Mouse (Mus musculus): ENCODE measurements around the gene Cdc37. TPM values are rescaled to one million over a fixed set of nuclear protein-coding genes. Genes with fewer than 3 reads are reported as not detected.
A peak's percentile ranks its signal among the peaks of the same experiment; 100 is the strongest.

Cdc37 gene
- total RNA-seq, 2 experiments from 2014 or later: 153 to 154 TPM

DNA sequence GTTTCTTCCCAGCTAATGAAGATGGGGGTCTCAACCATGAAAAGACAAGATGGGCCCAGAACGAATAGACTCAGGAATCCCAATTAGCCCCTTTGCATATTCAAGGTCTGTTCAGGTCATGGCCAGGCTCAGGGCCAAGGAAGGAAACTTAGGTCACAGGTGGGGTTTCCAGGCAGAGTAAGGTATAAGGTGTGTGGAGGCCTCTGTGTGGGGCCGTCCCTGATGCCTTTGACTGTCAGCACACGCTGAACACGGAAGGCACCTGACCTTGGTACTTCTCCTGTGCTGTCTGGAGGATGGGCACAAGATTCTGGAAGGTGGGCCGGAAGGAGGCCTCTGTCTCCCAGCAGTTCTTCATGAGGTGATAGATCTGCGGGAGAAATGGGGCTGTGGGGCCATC is 45.0 kb downstream of the Cdc37 start:
- no peak for DNase-seq (ENCODE audit: low spot score in 2 of 2)

DNA sequence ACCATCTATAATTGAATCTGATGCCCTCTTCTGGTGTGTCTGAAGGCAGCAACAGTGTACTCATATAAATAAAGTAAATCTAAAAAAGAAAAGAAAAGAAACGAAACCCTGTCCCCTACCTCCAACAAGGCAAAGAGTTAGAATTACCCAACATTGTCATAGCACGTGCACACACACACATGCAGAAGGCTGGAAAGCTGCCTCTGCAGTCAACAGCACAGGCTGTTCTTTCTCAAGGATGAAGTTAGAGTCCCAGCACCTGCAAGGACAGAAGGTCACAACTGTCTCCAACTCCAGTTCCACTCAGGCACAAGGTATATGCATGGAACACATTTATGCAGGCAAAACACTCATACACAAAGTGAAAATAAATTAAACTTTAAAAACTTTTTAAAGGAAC is 47.7 kb downstream of the Cdc37 start:
- no peak for DNase-seq (ENCODE audit: low spot score in 2 of 2)

DNA sequence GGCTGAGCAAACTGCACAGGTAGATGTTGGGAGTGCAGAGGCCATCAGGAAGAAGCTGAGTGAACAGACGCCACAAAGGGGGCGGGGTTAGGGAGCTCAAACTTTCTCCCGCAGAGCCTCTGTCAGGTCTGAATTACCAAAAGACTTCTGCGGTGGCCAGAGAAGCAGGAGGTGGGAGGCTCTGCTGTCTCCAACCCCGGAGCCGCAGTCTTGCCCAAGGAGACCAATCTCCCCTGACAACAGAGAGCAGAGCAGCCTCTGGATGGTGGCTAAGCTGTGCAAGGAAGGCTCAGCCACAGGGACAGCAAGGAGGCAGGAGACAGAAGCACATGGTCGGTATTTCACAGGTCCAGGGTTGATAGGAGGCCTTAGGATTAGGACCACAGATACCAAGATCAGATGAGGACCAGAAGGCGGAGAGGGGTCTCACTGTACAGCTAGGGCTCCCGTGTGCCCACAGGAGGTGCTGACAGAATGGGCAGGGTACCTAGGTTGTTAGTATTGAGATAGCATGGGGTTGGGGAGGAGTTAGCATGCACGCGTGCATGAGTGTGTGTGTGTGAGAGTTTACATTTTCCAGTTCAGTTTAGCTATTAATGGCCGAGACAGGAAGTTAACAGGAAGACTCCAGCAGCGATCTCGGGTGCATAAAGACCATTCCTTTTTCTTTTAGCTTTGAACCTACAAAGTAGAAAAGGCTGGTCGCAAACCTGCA is 49.2 kb downstream of the Cdc37 start:
- no peak for DNase-seq (ENCODE audit: low spot score in 2 of 2)

DNA sequence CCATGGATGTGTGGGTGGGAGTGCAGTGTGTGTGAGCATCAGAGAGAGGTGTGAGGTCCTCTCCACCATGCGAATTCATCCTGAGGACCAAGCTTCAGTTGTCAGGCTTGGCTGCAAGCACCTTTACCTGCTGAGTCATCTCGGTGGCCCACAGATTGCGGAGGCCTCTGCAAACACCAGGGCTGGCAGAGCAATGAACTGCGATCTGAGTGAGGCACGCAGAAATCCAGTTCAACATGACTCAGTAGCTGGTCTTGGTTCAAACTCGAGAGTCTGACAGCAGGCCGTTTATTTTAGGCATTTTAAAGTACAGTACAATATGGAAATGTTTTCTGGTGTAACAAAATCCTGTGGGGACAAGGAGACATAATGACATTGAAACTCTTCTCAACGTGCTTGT is 52.0 kb downstream of the Cdc37 start:
- DNase-seq (ENCODE audit: low spot score in 2 of 2): peak; percentile 70 to 79

DNA sequence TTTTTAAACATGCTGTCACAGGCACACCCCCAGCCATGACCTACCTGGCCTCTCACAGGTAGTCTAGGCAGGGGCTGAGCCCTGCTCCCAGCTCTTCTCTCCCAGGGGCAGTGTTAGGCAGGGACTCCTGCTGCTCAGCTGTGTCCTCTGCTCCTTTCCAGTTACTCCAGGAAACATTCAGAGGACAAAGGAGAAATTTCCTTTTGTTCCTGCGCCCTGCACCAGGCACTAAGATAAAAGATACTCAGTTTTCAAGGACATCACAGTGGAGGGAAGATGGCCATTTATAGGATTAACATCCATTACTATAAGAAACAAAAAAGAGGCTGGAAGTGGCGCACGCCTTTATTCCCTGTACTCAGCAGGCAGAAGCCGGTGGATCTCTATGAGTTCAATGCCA is 53.8 kb downstream of the Cdc37 start:
- DNase-seq (ENCODE audit: low spot score in 2 of 2): no peak

DNA sequence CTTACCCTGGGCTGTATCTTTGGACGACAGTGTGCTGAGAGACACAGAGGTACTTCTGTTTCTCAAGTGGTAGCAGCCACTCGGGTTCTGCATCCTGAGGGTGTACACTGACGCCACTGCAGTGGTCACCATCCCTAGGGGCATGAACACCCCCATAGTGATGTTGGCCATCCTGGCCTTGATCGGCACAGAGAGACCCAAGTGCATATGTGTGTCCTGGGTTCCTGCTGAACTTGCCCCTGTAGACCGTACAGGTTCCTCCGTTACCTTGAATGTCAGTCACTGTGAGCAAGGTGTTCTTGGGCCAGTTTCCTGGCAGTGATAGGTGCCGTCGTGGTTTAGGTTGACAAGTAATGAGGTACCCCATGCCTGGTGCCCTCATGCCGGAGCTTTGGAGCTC is 56.4 kb downstream of the Cdc37 start:
- DNase-seq (ENCODE audit: low spot score in 2 of 2): no peak

DNA sequence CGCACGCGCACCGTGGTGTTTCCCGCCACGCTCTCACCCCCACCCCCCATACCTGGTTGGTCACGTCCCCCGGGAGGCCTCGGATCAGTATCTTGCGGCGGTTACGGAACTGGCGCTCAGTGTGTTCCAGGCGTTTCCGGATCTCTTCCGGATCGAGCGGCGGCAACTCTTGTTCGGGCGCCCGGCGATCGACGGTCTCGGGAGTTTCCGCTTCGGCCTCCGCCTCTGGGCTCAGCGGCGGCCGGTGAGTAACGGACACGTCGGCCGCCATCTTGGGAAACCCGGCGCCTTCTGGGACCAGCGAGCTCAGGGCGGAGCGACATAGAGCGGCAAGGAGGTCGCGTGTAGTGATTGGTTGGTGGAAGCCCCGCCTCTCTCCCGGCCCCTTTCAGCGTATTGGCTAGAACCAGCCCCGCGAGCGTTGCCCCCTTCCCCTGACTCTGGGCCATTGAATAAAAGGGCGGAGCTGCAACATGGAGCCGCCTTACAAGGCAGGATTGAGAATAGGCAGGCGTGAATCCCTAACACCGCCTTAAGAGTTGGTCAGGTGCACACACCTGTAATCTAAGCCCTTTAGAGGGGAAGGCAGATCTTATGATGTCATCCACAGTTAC is 58.0 kb downstream of the Cdc37 start, which contains the start of the genes Gm38431 and Raver1:
Gene Gm38431 (minus strand): TSS at position 291 of the 614 bp plus-strand sequence.
Gene Raver1 (minus strand): TSS at position 302 of the 614 bp plus-strand sequence.
- peak; percentile 94 to 98 for DNase-seq (ENCODE audit: low spot score in 2 of 2)

DNA sequence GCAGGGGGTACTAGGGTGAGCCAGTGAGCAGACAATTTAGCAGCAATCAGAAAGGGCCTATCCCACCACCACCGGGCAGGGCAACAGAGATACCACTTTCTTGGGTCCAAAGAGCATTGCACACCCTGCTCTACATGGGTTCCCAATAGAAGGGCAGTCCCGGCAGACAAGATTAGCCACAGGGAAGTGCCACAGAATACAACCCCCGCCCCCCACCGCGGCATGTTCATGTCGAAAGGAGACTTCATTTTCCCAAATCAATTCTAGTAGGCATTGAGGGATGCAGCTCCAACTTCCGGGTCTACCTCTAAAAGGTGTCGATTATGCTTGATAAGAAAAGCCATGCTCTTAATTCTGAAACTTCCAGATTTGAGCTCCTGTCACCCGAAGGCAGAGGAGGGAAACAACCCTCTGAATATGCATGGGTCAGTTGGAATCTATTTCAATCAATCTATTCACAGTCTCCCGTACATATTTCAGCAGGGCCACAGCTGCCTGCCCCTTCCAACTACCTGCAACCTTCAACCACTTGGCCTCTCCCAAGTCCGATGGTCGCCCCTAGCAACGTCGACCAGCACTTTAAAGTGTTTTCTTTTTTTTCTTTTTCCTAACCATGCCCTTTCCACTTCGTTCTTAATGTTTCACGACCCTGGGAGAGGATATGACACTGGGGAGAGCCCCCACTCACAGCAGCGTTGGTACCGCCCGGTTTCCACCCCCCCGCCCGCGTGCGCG is 58.6 kb downstream of the Cdc37 start:
- DNase-seq (ENCODE audit: low spot score in 2 of 2): no peak

DNA sequence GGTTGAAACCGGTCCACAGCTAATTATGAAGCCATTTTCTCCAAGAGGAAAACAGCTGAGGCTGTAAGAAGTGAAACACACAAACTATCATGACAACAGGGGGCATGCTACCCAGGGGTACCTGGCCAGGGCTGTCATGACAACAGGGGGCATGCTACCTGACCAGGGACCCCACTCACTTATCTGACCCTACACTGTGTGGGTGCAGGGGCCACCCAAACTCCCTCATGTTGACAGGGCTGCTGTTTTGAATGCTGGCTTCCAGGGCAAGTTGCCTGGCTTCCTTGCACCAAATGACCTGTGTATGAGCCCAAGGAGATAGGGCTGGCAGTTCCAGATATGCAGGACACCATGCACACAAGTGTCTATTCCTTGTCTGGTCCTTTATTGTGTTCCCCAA is 59.2 kb downstream of the Cdc37 start:
- DNase-seq (ENCODE audit: low spot score in 2 of 2): no peak

DNA sequence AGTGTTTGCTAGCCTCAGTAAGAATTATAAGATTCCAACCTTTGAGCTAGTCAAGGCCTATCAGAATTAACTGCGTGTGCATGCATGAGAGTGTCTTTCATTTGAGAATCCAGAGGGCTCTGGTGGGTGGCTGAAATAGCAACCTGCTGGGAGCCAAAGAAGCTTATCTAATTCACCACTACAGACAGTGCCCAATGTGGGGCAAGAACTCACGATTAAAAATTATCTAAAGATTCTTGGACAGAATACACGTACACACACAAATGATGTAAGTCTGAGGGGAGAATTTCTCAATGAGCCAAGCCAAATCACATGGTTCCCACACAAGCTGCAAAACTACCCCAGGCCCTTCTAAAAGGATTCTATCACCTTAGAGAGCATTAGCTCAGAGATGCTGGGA is 66.5 kb downstream of the Cdc37 start:
- DNase-seq (ENCODE audit: low spot score in 2 of 2): no peak

Other genes starting within 250 kb of the Cdc37 start
- gene Dnmt1, start 190.1 kb downstream of the Cdc37 start, total RNA-seq (2021): 10 to 100 TPM; 40.2 to 41.0 TPM
- 1 to 10 TPM; 2.9 to 3.4 TPM for gene S1pr2, start 173.2 kb downstream of the Cdc37 start, total RNA-seq (2021)
- gene Mrpl4, start 147.2 kb downstream of the Cdc37 start, total RNA-seq (2021): 10 to 100 TPM; 57.3 to 62.1 TPM
- gene Icam1, start 134.0 kb downstream of the Cdc37 start, total RNA-seq (2021): 1 to 10 TPM; 2.3 to 2.9 TPM
- gene Icam4, start 120.6 kb downstream of the Cdc37 start, total RNA-seq (2021): 1 to 10 TPM in 1 of 2 experiments, under 1 TPM in 1; 0.98 to 1.7 TPM
- gene Icam5, start 117.9 kb downstream of the Cdc37 start, total RNA-seq (2021): 100 to 1,000 TPM; 203 to 239 TPM
- not detected for gene Zglp1, start 82.9 kb downstream of the Cdc37 start, total RNA-seq (2021)
- gene Gm49373, start 76.9 kb downstream of the Cdc37 start, total RNA-seq (2021): 1 to 10 TPM; 2.2 to 2.9 TPM
- gene Fdx1l, start 76.4 kb downstream of the Cdc37 start, total RNA-seq (2021): 10 to 100 TPM; 61.3 to 65.4 TPM
- 1 to 10 TPM; 1.6 to 1.8 TPM for gene Gm38431, start 58.0 kb downstream of the Cdc37 start, total RNA-seq (2021)
- 10 to 100 TPM; 25.3 to 28.0 TPM for gene Raver1, start 58.0 kb downstream of the Cdc37 start, total RNA-seq (2021)
- gene Tyk2, start 18.7 kb downstream of the Cdc37 start, total RNA-seq (2021): 10 to 100 TPM; 12.6 to 12.7 TPM
- gene Pde4a, start 15.7 kb upstream of the Cdc37 start, total RNA-seq (2021): 10 to 100 TPM; 84.8 to 98.3 TPM
- 10 to 100 TPM; 53.4 to 58.0 TPM for gene Keap1, start 89.4 kb upstream of the Cdc37 start, total RNA-seq (2021)
- 10 to 100 TPM in 1 of 2 experiments, 1 to 10 TPM in 1; 9.7 to 10.7 TPM for gene S1pr5, start 98.5 kb upstream of the Cdc37 start, total RNA-seq (2021)
- 10 to 100 TPM; 46.4 to 49.9 TPM for gene Atg4d, start 115.3 kb upstream of the Cdc37 start, total RNA-seq (2021)
- gene Kri1, start 138.0 kb upstream of the Cdc37 start, total RNA-seq (2021): 10 to 100 TPM; 36.8 to 38.5 TPM
- 10 to 100 TPM; 52.9 to 61.6 TPM for gene Cdkn2d, start 141.4 kb upstream of the Cdc37 start, total RNA-seq (2021)
- 1 to 10 TPM; 1.6 TPM for gene Ap1m2, start 162.4 kb upstream of the Cdc37 start, total RNA-seq (2021)
- gene Slc44a2, start 170.7 kb upstream of the Cdc37 start, total RNA-seq (2021): 10 to 100 TPM; 40.3 to 50.5 TPM
- 10 to 100 TPM; 79.2 to 81.4 TPM for gene Ilf3, start 217.9 kb upstream of the Cdc37 start, total RNA-seq (2021)